Mouse (Mus musculus) MEL (cell line): ENCODE results near the gene Crim1. TPM values are rescaled to one million over a fixed set of nuclear protein-coding genes. Genes with fewer than 3 reads are reported as not detected.

Source experiments
- DNase-seq: peaks from one replicate; pipeline ENCODE4 v3.0.0; 2011; ENCODE audit warnings: low read depth, low spot score
- H3K27ac ChIP-seq: 2 replicates; pipeline ENCODE4 v1.5.1; 2012; ENCODE audit warnings: low read depth, mild to moderate bottlenecking, control low read depth, low read length, moderate library complexity; ENCODE audit not compliant: control insufficient read depth
- H3K27me3 ChIP-seq, 2 experiments: fragments of 150-350 bp in 1 of 2; sonication (generic) in 1 of 2; 2 replicates each; pipeline ENCODE4 v1.6.1; 2012; ENCODE audit warnings: low read length in 2 of 2, mild to moderate bottlenecking in 2 of 2, improper control_type of control experiment in 1 of 2, moderate library complexity in 1 of 2; ENCODE audit not compliant: insufficient read depth in 2 of 2, control insufficient read depth in 1 of 2
- H3K36me3 ChIP-seq, 2 experiments: 2 replicates each; pipeline ENCODE4 v1.6.1; 2012 to 2014; ENCODE audit warnings: low read length in 2 of 2, improper control_type of control experiment in 1 of 2, inconsistent platforms in 1 of 2, mild to moderate bottlenecking in 1 of 2; ENCODE audit not compliant: insufficient read depth in 2 of 2, control insufficient read depth in 1 of 2
- H3K4me1 ChIP-seq, 2 experiments: fragments of 150-350 bp in 1 of 2; sonication (generic) in 1 of 2; 2 replicates each; pipeline ENCODE4 v1.6.1; 2012; ENCODE audit warnings: low read length in 2 of 2, improper control_type of control experiment in 1 of 2, mild to moderate bottlenecking in 1 of 2; ENCODE audit not compliant: insufficient read depth in 2 of 2, control insufficient read depth in 1 of 2
- H3K4me3 ChIP-seq, 2 experiments: fragments of 150-350 bp in 1 of 2; sonication (generic) in 1 of 2; 2 replicates each; pipeline ENCODE4 v1.5.1; 2012; ENCODE audit warnings: low read depth in 2 of 2, low read length in 2 of 2, mild to moderate bottlenecking in 2 of 2, moderate library complexity in 2 of 2, control low read depth in 1 of 2, improper control_type of control experiment in 1 of 2; ENCODE audit not compliant: control insufficient read depth in 1 of 2, insufficient read depth in 1 of 2
- H3K79me2 ChIP-seq: 2 replicates; pipeline ENCODE4 v1.6.1; 2012; ENCODE audit warnings: mild to moderate bottlenecking, low read length, moderate library complexity; ENCODE audit not compliant: control insufficient read depth, poor library complexity, insufficient read depth
- H3K9ac ChIP-seq: 2 replicates; pipeline ENCODE4 v1.6.1; 2012; ENCODE audit warnings: low read depth, mild to moderate bottlenecking, control low read depth, low read length, moderate library complexity; ENCODE audit not compliant: control insufficient read depth, poor library complexity, severe bottlenecking
- H3K9me3 ChIP-seq: fragments of 150-350 bp; sonication (generic); replicated peaks from 2 replicates; pipeline ENCODE4 v1.6.1; 2012; ENCODE audit warnings: mild to moderate bottlenecking, low read length, improper control_type of control experiment, moderate library complexity; ENCODE audit not compliant: insufficient read depth
- BHLHE40 ChIP-seq: IDR thresholded peaks from 2 replicates; pipeline ENCODE4 v1.6.1; 2012; ENCODE audit warnings: low read depth, mild to moderate bottlenecking, inconsistent platforms, low read length, improper control_type of control experiment, borderline replicate concordance
- CHD1 ChIP-seq: IDR thresholded peaks from 2 replicates; pipeline ENCODE4 v1.6.1; 2012; ENCODE audit warnings: low read depth, mild to moderate bottlenecking, inconsistent platforms, low read length, improper control_type of control experiment
- CHD2 ChIP-seq: IDR thresholded peaks from 2 replicates; pipeline ENCODE4 v1.6.1; 2011; ENCODE audit warnings: low read length, improper control_type of control experiment
- ETS1 ChIP-seq: IDR thresholded peaks from 2 replicates; pipeline ENCODE4 v1.6.1; 2012; ENCODE audit warnings: low read depth, mild to moderate bottlenecking, inconsistent platforms, low read length, improper control_type of control experiment, moderate library complexity
- GABPA ChIP-seq: IDR thresholded peaks from 2 replicates; pipeline ENCODE4 v1.6.1; 2012; ENCODE audit warnings: low read depth, mild to moderate bottlenecking, inconsistent platforms, low read length, improper control_type of control experiment, moderate library complexity
- GATA1 ChIP-seq: IDR thresholded peaks from 2 replicates; pipeline ENCODE4 v1.6.1; 2011; ENCODE audit warnings: low read depth, low read length, improper control_type of control experiment
- KAT2A ChIP-seq: conservative IDR thresholded peaks from 2 replicates; pipeline ENCODE4 v1.6.1; 2012; ENCODE audit warnings: low read depth, low read length, improper control_type of control experiment, inconsistent platforms
- MAX ChIP-seq: IDR thresholded peaks from 2 replicates; pipeline ENCODE4 v1.6.1; 2011; ENCODE audit warnings: low read length, improper control_type of control experiment
- MAZ ChIP-seq: IDR thresholded peaks from 2 replicates; pipeline ENCODE4 v1.6.1; 2012; ENCODE audit warnings: low read depth, mild to moderate bottlenecking, inconsistent platforms, low read length, improper control_type of control experiment
- MEF2A ChIP-seq: IDR thresholded peaks from 2 replicates; pipeline ENCODE4 v1.6.1; 2014; ENCODE audit warnings: low read depth, mild to moderate bottlenecking, inconsistent platforms, low read length, improper control_type of control experiment; ENCODE audit not compliant: poor library complexity, insufficient replicate concordance, severe bottlenecking; ENCODE audit errors: extremely low read depth
- MYB ChIP-seq: IDR thresholded peaks from 2 replicates; pipeline ENCODE4 v1.6.1; 2011; ENCODE audit warnings: mild to moderate bottlenecking, low read depth, low read length, improper control_type of control experiment
- MYC ChIP-seq: IDR thresholded peaks from 2 replicates; pipeline ENCODE4 v1.6.1; 2011; ENCODE audit warnings: low read depth, mild to moderate bottlenecking, low read length, improper control_type of control experiment, moderate library complexity
- NELFE ChIP-seq: IDR thresholded peaks from 2 replicates; pipeline ENCODE4 v1.6.1; 2011; ENCODE audit warnings: low read depth, low read length, improper control_type of control experiment
- NRF1 ChIP-seq: IDR thresholded peaks from 2 replicates; pipeline ENCODE4 v1.6.1; 2014; ENCODE audit warnings: low read depth, mild to moderate bottlenecking, inconsistent platforms, low read length, improper control_type of control experiment, moderate library complexity; ENCODE audit not compliant: poor library complexity, insufficient read depth, severe bottlenecking
- POLR2A ChIP-seq, 2 experiments: IDR thresholded peaks; 2 replicates each; pipeline ENCODE4 v1.6.1; 2011 to 2012; ENCODE audit warnings: low read length in 2 of 2, mild to moderate bottlenecking in 2 of 2, control low read depth in 1 of 2, improper control_type of control experiment in 1 of 2, low read depth in 1 of 2, moderate library complexity in 1 of 2; ENCODE audit not compliant: control insufficient read depth in 1 of 2, insufficient read depth in 1 of 2, poor library complexity in 1 of 2
- POLR2AphosphoS2 ChIP-seq: IDR thresholded peaks from 2 replicates; pipeline ENCODE4 v1.6.1; 2011; ENCODE audit warnings: low read length, improper control_type of control experiment
- POLR2AphosphoS5 ChIP-seq: IDR thresholded peaks from 2 replicates; pipeline ENCODE4 v1.6.1; 2012; ENCODE audit warnings: low read depth, borderline replicate concordance, mild to moderate bottlenecking, inconsistent platforms, low read length, moderate library complexity, mixed read lengths
- RCOR1 ChIP-seq: IDR thresholded peaks from 2 replicates; pipeline ENCODE4 v1.6.1; 2012; ENCODE audit warnings: low read depth, mild to moderate bottlenecking, inconsistent platforms, low read length, improper control_type of control experiment
- SIN3A ChIP-seq: IDR thresholded peaks from 2 replicates; pipeline ENCODE4 v1.6.1; 2012; ENCODE audit warnings: low read length, improper control_type of control experiment, inconsistent platforms
- SMC3 ChIP-seq: IDR thresholded peaks from 2 replicates; pipeline ENCODE4 v1.6.1; 2011; ENCODE audit warnings: low read depth, low read length, improper control_type of control experiment
- TCF12 ChIP-seq: IDR thresholded peaks from 2 replicates; pipeline ENCODE4 v1.6.1; 2014; ENCODE audit warnings: low read depth, mild to moderate bottlenecking, inconsistent platforms, low read length, improper control_type of control experiment, moderate library complexity
- USF2 ChIP-seq, 2 experiments: IDR thresholded peaks; 2 replicates each; pipeline ENCODE4 v1.6.1; 2011 to 2012; ENCODE audit warnings: improper control_type of control experiment in 2 of 2, low read length in 2 of 2, borderline replicate concordance in 1 of 2, inconsistent platforms in 1 of 2, low read depth in 1 of 2, mild to moderate bottlenecking in 1 of 2; ENCODE audit not compliant: insufficient read depth in 1 of 2
- ZC3H11A ChIP-seq: IDR thresholded peaks from 2 replicates; pipeline ENCODE4 v1.6.1; 2012; ENCODE audit warnings: low read depth, mild to moderate bottlenecking, inconsistent platforms, low read length, improper control_type of control experiment
- ZKSCAN1 ChIP-seq: IDR thresholded peaks from 2 replicates; pipeline ENCODE4 v1.6.1; 2012; ENCODE audit warnings: low read depth, mild to moderate bottlenecking, inconsistent platforms, low read length, improper control_type of control experiment, moderate library complexity
- polyA plus RNA-seq, 2 experiments: library from polyadenylated mRNA; stranded (reverse) in 1 of 2; unstranded in 1 of 2; fragments of >175 nt in 1 of 2; fragments of >200 nt in 1 of 2; gene quantifications; 2 replicates each; pipeline versions ENCODE4 v1.2.1 to v1.2.4; 2012; ENCODE audit warnings: low replicate concordance in 2 of 2, low read depth in 1 of 2; ENCODE audit not compliant: insufficient read length in 2 of 2, insufficient read depth in 1 of 2, missing spikeins in 1 of 2
- total RNA-seq: library from RNA; depleted of rRNA; stranded (reverse); fragments of 300-350 nt; gene quantifications from 2 replicates; pipeline ENCODE4 v1.2.3, GENCODE M21; 2012

The Crim1 gene
- total and polyA plus RNA-seq, 3 experiments: not detected

DNA sequence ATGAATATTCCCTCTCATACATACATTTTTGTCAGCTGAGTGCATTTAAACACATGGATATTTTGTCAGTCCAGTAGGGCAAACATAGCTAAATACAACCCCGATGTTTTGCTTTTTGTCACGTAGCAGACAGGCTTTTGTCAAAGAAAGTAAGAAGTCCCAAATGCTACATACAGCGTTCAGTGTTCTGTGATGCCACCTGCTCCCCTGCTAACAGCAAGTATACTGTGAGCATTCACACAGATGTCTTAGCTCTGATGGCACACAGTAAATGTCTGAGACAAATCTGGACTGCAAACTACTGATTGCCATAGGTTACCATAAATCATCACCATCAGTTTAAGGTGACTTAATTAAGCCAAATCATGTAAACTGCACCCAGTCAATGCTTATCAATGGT is 143.6 kb downstream of the Crim1 start:
- Histone ChIP-seq H3K27me3 (no peaks in the 10 kb centered on the region), H3K9ac (no peak overlapping the region), H3K36me3 (no peaks in the 10 kb centered on the region), H3K4me3 (no peak overlapping the region), H3K9me3 (no peaks in the 10 kb centered on the region), H3K27ac (no peak overlapping the region), H3K79me2 (no peaks in the 10 kb centered on the region), H3K4me1 (no peaks in the 10 kb centered on the region)
- DNase-seq: no peak
- TF ChIP-seq ETS1 (no peak), POLR2AphosphoS2 (no peak), USF2 (IDR thresholded peaks at IDR 0.05; ENCODE audit: borderline replicate concordance in 1 of 2, insufficient read depth in 1 of 2, low read depth in 1 of 2, low read length in 2 of 2) (no peak), GATA1 (no peak), MYB (no peak), CHD2 (no peak), GABPA (no peak), POLR2AphosphoS5 (no peak), MAX (no peak), KAT2A (no peak), CHD1 (no peak), TCF12 (no peak), MYC (no peak), SMC3 (no peak), RCOR1 (no peak), ZC3H11A (no peak)

DNA sequence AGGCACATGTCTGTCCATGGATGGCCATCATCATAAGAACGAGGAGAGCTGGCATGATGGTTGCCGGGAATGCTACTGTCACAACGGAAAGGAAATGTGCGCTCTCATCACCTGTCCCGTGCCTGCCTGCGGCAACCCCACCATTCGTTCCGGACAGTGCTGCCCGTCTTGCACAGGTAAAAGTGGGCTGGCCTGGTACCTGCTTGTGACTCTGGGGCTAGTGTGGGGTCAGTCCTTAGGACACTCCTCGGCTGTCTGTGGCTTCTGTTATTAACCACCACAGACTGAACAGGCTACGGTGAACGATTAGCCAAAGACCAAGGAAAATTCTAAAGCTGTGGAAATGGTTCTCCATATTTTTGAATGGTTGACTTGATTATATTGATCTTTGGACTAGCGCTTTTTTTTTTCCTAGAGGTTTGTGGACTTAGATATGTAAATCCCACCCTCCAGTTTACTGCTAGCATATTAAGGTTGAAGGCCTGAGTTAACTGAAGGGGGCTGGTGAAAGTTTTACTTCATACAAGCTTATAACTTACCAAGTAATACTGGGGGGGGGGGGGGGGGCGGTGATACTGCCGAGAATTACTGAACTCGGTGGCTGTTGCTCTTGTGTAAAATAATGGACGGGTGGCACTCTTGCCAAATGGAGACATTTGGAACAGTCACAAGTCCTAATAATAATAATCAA is 147.2 kb downstream of the Crim1 start:
- no peak for DNase-seq
- Histone ChIP-seq H3K36me3 (no peaks in the 10 kb centered on the region), H3K4me3 (no peak overlapping the region), H3K27ac (no peak overlapping the region), H3K27me3 (no peaks in the 10 kb centered on the region), H3K9me3 (no peaks in the 10 kb centered on the region), H3K4me1 (no peaks in the 10 kb centered on the region), H3K79me2 (no peaks in the 10 kb centered on the region), H3K9ac (no peak overlapping the region)
- TF ChIP-seq RCOR1 (no peak), SIN3A (no peak), NRF1 (no peak), POLR2A (IDR thresholded peaks at IDR 0.05; ENCODE audit: control insufficient read depth in 1 of 2, insufficient read depth in 1 of 2, low read depth in 1 of 2, low read length in 2 of 2, poor library complexity in 1 of 2) (no peak), MAZ (no peak), BHLHE40 (no peak), ETS1 (no peak), ZKSCAN1 (no peak), NELFE (no peak), GATA1 (no peak), KAT2A (no peak), MEF2A (no peak)
